Mouse (Mus musculus) embryonic facial prominence, embryonic 11.5 days (tissue): ENCODE measurements at regions not wholly inside any gene's neighbourhood (a gene's known extent, or its start where the extent isn't known, plus 50 kb on each side); places are given as distances from the start of the nearest gene placed in this dataset.

Experiments
- ATAC-seq: fragments of 200-750 bp; cut with Nextera tagmentation; replicated peaks from 2 replicates; pipeline ENCODE4 v1.8.0; 2017; ENCODE audit warnings: low read depth; ENCODE audit not compliant: insufficient number of reproducible peaks, low FRiP score, low TSS enrichment
- DNase-seq: peaks from one replicate; pipeline ENCODE4 v3.0.0-alpha.2; 2015; ENCODE audit warnings: low spot score
- H3K27ac ChIP-seq: fragments of 300-500 bp; sonication (generic); replicated peaks from 2 replicates; pipeline ENCODE4 v1.5.1; 2014; ENCODE audit warnings: mild to moderate bottlenecking, low read depth, low read length, control low read depth
- H3K27me3 ChIP-seq: fragments of 300-500 bp; sonication (generic); 2 replicates; pipeline ENCODE4 v1.6.1; 2014; ENCODE audit warnings: mild to moderate bottlenecking, low read length, moderate library complexity, mixed read lengths; ENCODE audit not compliant: control insufficient read depth, insufficient read depth
- H3K36me3 ChIP-seq: fragments of 300-500 bp; sonication (generic); replicated peaks from 2 replicates; pipeline ENCODE4 v1.6.1; 2014; ENCODE audit warnings: low read depth, mild to moderate bottlenecking, low read length, moderate library complexity, mixed read lengths; ENCODE audit not compliant: control insufficient read depth, insufficient read depth
- H3K4me1 ChIP-seq: fragments of 300-500 bp; sonication (generic); 2 replicates; pipeline ENCODE4 v1.6.1; 2014; ENCODE audit warnings: low read length, mixed read lengths; ENCODE audit not compliant: control insufficient read depth, insufficient read depth
- H3K4me2 ChIP-seq: fragments of 300-500 bp; sonication (generic); 2 replicates; pipeline ENCODE4 v1.6.1; 2014; ENCODE audit warnings: low read depth, mild to moderate bottlenecking, control low read depth, low read length, moderate library complexity
- H3K4me3 ChIP-seq: fragments of 300-500 bp; sonication (generic); 2 replicates; pipeline ENCODE4 v1.5.1; 2014; ENCODE audit warnings: low read depth, low read length, control low read depth
- H3K9ac ChIP-seq: fragments of 300-500 bp; sonication (generic); replicated peaks from 2 replicates; pipeline ENCODE4 v1.6.1; 2014; ENCODE audit warnings: mild to moderate bottlenecking, control low read depth, low read length
- H3K9me3 ChIP-seq: fragments of 300-500 bp; sonication (generic); replicated peaks from 2 replicates; pipeline ENCODE4 v1.6.1; 2016; ENCODE audit warnings: mild to moderate bottlenecking, low read length, inconsistent platforms, mixed read lengths; ENCODE audit not compliant: control insufficient read depth
- WGBS: fragments of 180-500 bp; shearing (Covaris S2); extraction: QIAGEN DNeasy Blood & Tissue Kit; methylation state at CpG from one replicate; pipeline ENCODE4 v1.1.7; 2014; 5-methylcytosine and 5-hydroxymethylcytosine counted together

GRCm38 (mm10) chr5:44902541-44902940 is 103.1 kb upstream of the Ldb2 start:
- ATAC-seq (no peak), DNase-seq (peak; percentile 11)
- Histone ChIP-seq H3K4me2 (no peak overlapping the region), H3K27ac (no peak overlapping the region), H3K27me3 (no peaks in the 10 kb centered on the region), H3K9me3 (no peaks in the 10 kb centered on the region), H3K4me3 (no peak overlapping the region), H3K4me1 (no peaks in the 10 kb centered on the region), H3K9ac (no peak overlapping the region), H3K36me3 (no peaks in the 10 kb centered on the region)
- WGBS, result 43% methylated on average over 6 of the region's 6 CpGs

- Histone ChIP-seq H3K9me3 (no peaks in the 10 kb centered on the region), H3K27me3 (no peaks in the 10 kb centered on the region), H3K4me2 (no peak overlapping the region), H3K36me3 (no peaks in the 10 kb centered on the region), H3K4me1 (no peaks in the 10 kb centered on the region), H3K4me3 (no peak overlapping the region), H3K27ac (no peak overlapping the region), H3K9ac (no peak overlapping the region)
- WGBS, result 85% methylated on average over 4 of the region's 4 CpGs
- DNase-seq, result no peak
- ATAC-seq, result no peak
Observed at GRCm38 (mm10) chr5:44886566-44887070, 87.1 kb upstream of the Ldb2 start.

- Histone ChIP-seq H3K9ac (no peak overlapping the region), H3K4me2 (no peak overlapping the region), H3K27ac (no peak overlapping the region), H3K4me3 (no peak overlapping the region), H3K27me3 (no peaks in the 10 kb centered on the region), H3K9me3 (no peaks in the 10 kb centered on the region), H3K4me1 (no peaks in the 10 kb centered on the region), H3K36me3 (no peaks in the 10 kb centered on the region)
- ATAC-seq (no peak), DNase-seq (no peak)
- 69% methylated on average over 3 of the region's 3 CpGs for WGBS
Observed at GRCm38 (mm10) chr5:44876946-44877345, 77.5 kb upstream of the Ldb2 start.

- Histone ChIP-seq H3K36me3 (no peaks in the 10 kb centered on the region), H3K27me3 (no peaks in the 10 kb centered on the region), H3K27ac (no peak overlapping the region), H3K4me1 (no peaks in the 10 kb centered on the region), H3K9me3 (no peaks in the 10 kb centered on the region), H3K4me2 (no peak overlapping the region), H3K9ac (no peak overlapping the region), H3K4me3 (no peak overlapping the region)
- ATAC-seq (no peak), DNase-seq (no peak)
- 48% methylated on average over 7 of the region's 7 CpGs for WGBS
Observed at GRCm38 (mm10) chr5:44872243-44872642, 72.8 kb upstream of the Ldb2 start.

- H3K36me3 ChIP-seq, result no peaks in the 10 kb centered on the region
- no peaks in the 10 kb centered on the region for H3K9me3 ChIP-seq
- no peak for ATAC-seq
- DNase-seq, result no peak
- no peak overlapping the region for H3K4me2 ChIP-seq
- no peaks in the 10 kb centered on the region for H3K4me1 ChIP-seq
- no peak overlapping the region for H3K4me3 ChIP-seq
- no peak overlapping the region for H3K27ac ChIP-seq
- no peaks in the 10 kb centered on the region for H3K27me3 ChIP-seq
- no peak overlapping the region for H3K9ac ChIP-seq
- 46% methylated on average over 3 of the region's 3 CpGs for WGBS
Observed at GRCm38 (mm10) chr5:44863887-44864286, 64.4 kb upstream of the Ldb2 start.

- ATAC-seq, result no peak
Observed at GRCm38 (mm10) chr5:44863349-44863748, 63.9 kb upstream of the Ldb2 start.

GRCm38 (mm10) chr5:44854189-44854588 is 54.7 kb upstream of the Ldb2 start:
- H3K4me1 ChIP-seq, result no peaks in the 10 kb centered on the region
- H3K27me3 ChIP-seq, result no peaks in the 10 kb centered on the region
- no peak overlapping the region for H3K9ac ChIP-seq
- DNase-seq (no peak), ATAC-seq (no peak)
- H3K4me2 ChIP-seq, result no peak overlapping the region
- H3K4me3 ChIP-seq, result no peak overlapping the region
- H3K27ac ChIP-seq, result no peak overlapping the region
- no peaks in the 10 kb centered on the region for H3K36me3 ChIP-seq
- WGBS, result 87% methylated on average over 4 of the region's 4 CpGs
- no peaks in the 10 kb centered on the region for H3K9me3 ChIP-seq

More at GRCm38 (mm10) chr5:44863349-44863748, 63.9 kb upstream of the Ldb2 start:
- no peaks in the 10 kb centered on the region for H3K27me3 ChIP-seq
- no peak overlapping the region for H3K27ac ChIP-seq
- WGBS, result 68% methylated on average over 3 of the region's 3 CpGs
- H3K9ac ChIP-seq, result no peak overlapping the region
- H3K4me1 ChIP-seq, result no peaks in the 10 kb centered on the region
- no peak overlapping the region for H3K4me2 ChIP-seq
- DNase-seq, result no peak
- H3K4me3 ChIP-seq, result no peak overlapping the region
- no peaks in the 10 kb centered on the region for H3K9me3 ChIP-seq
- H3K36me3 ChIP-seq, result no peaks in the 10 kb centered on the region
